Mouse (Mus musculus): ENCODE data around the gene Slc22a2. TPM values are rescaled to one million over a fixed set of nuclear protein-coding genes. Genes with fewer than 3 reads are reported as not detected.

Slc22a2 gene
- polyA plus RNA-seq, 1 experiment from 2014 or later: not detected

DNA sequence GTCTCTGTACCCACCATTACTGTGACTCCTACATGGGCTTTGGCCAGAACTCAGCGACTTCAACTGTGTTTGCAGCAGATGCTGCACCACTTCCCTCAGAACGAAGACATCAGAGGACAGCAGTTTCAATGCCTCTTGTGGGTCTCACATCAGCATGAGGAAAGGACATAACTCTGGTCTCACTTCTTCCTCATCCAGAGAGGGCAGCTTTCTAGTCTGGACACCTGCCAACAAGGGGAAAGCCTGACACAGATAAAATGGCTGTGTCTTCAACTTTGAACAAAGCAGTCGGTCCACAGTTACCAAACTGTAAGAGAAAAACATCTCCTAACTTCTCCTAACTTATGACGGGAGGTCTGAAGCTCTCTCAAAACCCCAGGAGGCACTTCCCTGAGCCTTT, 57.2 kb downstream of the Slc22a2 start:
- H3K27me3 ChIP-seq (ENCODE audit: control insufficient read depth, insufficient read depth, low read length): no peaks in the 10 kb centered on the region
- no peak overlapping the region for H3K4me3 ChIP-seq (ENCODE audit: low read depth, low read length)
- no peak overlapping the region for H3K9ac ChIP-seq (ENCODE audit: low read length)
- 77% methylated on average over 4 of the region's 4 CpGs for WGBS
- H3K36me3 ChIP-seq (ENCODE audit: control insufficient read depth, insufficient read depth, low read length): no peaks in the 10 kb centered on the region
- no peak overlapping the region for H3K27ac ChIP-seq (replicated peaks; ENCODE audit: low read depth, low read length)
- DNase-seq (ENCODE audit: low spot score) (no peak), ATAC-seq (ENCODE audit: insufficient number of reproducible peaks, low FRiP score, low TSS enrichment, low read depth) (no peak)
- H3K9me3 ChIP-seq (ENCODE audit: control insufficient read depth, low read length): no peaks in the 10 kb centered on the region
- no peak overlapping the region for H3K4me2 ChIP-seq (ENCODE audit: low read depth, severe bottlenecking)
- H3K4me1 ChIP-seq (ENCODE audit: control insufficient read depth, insufficient read depth, low read length): no peaks in the 10 kb centered on the region

GRCm38 (mm10) chr17:12645461-12645860, 61.5 kb downstream of the Slc22a2 start:
- H3K27ac ChIP-seq (replicated peaks; ENCODE audit: low read depth, low read length): no peak overlapping the region
- no peak overlapping the region for H3K4me3 ChIP-seq (ENCODE audit: low read depth, low read length)
- H3K9me3 ChIP-seq (ENCODE audit: control insufficient read depth, low read length): no peaks in the 10 kb centered on the region
- 96% methylated on average over 5 of the region's 5 CpGs for WGBS
- no peak for ATAC-seq (ENCODE audit: insufficient number of reproducible peaks, low FRiP score, low TSS enrichment, low read depth)
- no peak overlapping the region for H3K4me2 ChIP-seq (ENCODE audit: low read depth, severe bottlenecking)
- no peaks in the 10 kb centered on the region for H3K27me3 ChIP-seq (ENCODE audit: control insufficient read depth, insufficient read depth, low read length)
- no peaks in the 10 kb centered on the region for H3K4me1 ChIP-seq (ENCODE audit: control insufficient read depth, insufficient read depth, low read length)
- DNase-seq (ENCODE audit: low spot score): no peak
- no peaks in the 10 kb centered on the region for H3K36me3 ChIP-seq (ENCODE audit: control insufficient read depth, insufficient read depth, low read length)
- no peak overlapping the region for H3K9ac ChIP-seq (ENCODE audit: low read length)

- Histone ChIP-seq H3K9me3 (ENCODE audit: control insufficient read depth, low read length) (no peaks in the 10 kb centered on the region), H3K4me1 (ENCODE audit: control insufficient read depth, insufficient read depth, low read length) (no peaks in the 10 kb centered on the region), H3K4me2 (ENCODE audit: low read depth, severe bottlenecking) (no peak overlapping the region), H3K36me3 (ENCODE audit: control insufficient read depth, insufficient read depth, low read length) (no peaks in the 10 kb centered on the region), H3K4me3 (ENCODE audit: low read depth, low read length) (no peak overlapping the region), H3K27ac (replicated peaks; ENCODE audit: low read depth, low read length) (no peak overlapping the region), H3K27me3 (ENCODE audit: control insufficient read depth, insufficient read depth, low read length) (no peaks in the 10 kb centered on the region), H3K9ac (ENCODE audit: low read length) (no peak overlapping the region)
- ATAC-seq (ENCODE audit: insufficient number of reproducible peaks, low FRiP score, low TSS enrichment, low read depth) (no peak), DNase-seq (ENCODE audit: low spot score) (no peak)
- 92% methylated on average over 11 of the region's 11 CpGs for WGBS
These were observed 68.7 kb downstream of the Slc22a2 start for GRCm38 (mm10) chr17:12652604-12653003.

DNA sequence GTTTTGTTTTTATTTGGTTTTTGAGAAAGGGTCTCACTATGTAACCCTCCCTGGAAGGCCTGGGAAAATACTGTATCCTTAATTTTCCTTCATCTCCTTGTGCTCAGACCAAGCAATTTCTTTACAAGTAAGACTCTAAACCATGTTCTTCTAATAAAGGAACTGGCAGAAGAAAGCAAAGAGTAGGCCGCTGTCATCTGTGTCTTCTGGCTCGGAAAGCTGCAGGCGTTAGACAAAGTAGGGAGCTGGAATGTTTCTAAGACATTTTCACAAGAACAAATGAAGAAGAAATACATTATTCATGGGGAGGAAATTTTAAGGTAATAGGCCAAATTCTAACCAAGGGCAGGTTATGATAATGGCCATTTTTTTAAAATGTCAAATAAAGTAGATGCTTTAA, 70.1 kb downstream of the Slc22a2 start:
- Histone ChIP-seq H3K27ac (replicated peaks; ENCODE audit: low read depth, low read length) (no peak overlapping the region), H3K4me3 (ENCODE audit: low read depth, low read length) (no peak overlapping the region), H3K4me2 (ENCODE audit: low read depth, severe bottlenecking) (no peak overlapping the region), H3K9ac (ENCODE audit: low read length) (no peak overlapping the region), H3K4me1 (ENCODE audit: control insufficient read depth, insufficient read depth, low read length) (no peaks in the 10 kb centered on the region), H3K36me3 (ENCODE audit: control insufficient read depth, insufficient read depth, low read length) (no peaks in the 10 kb centered on the region), H3K27me3 (ENCODE audit: control insufficient read depth, insufficient read depth, low read length) (no peaks in the 10 kb centered on the region), H3K9me3 (ENCODE audit: control insufficient read depth, low read length) (no peaks in the 10 kb centered on the region)
- ATAC-seq (ENCODE audit: insufficient number of reproducible peaks, low FRiP score, low TSS enrichment, low read depth): no peak
- WGBS: 91% methylated on average over 3 of the region's 3 CpGs
- DNase-seq (ENCODE audit: low spot score): no peak

DNA sequence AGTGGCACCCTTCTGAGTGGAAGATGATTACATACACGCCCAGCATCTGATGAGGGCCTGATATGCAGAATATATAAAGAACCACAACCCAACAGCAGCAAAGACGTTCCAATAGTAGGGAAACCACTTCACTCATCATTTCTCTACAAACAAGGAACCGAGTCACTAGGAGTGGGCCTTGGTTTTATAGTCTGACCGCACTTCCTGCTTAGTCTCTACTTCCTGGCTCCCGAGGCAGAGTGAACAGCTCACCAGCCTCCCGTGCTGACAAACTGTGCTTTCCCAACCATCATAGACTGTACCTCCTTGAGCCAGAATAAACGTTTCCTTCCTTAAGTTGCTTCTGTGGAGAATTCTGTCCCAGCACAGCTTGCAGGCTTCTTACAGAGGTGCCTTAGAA, 71.9 kb downstream of the Slc22a2 start:
- 81% methylated on average over 7 of the region's 7 CpGs for WGBS
- no peak for ATAC-seq (ENCODE audit: insufficient number of reproducible peaks, low FRiP score, low TSS enrichment, low read depth)
- Histone ChIP-seq H3K9ac (ENCODE audit: low read length) (no peak overlapping the region), H3K9me3 (ENCODE audit: control insufficient read depth, low read length) (no peaks in the 10 kb centered on the region), H3K4me3 (ENCODE audit: low read depth, low read length) (no peak overlapping the region), H3K4me1 (ENCODE audit: control insufficient read depth, insufficient read depth, low read length) (no peaks in the 10 kb centered on the region), H3K36me3 (ENCODE audit: control insufficient read depth, insufficient read depth, low read length) (no peaks in the 10 kb centered on the region), H3K27ac (replicated peaks; ENCODE audit: low read depth, low read length) (no peak overlapping the region), H3K27me3 (ENCODE audit: control insufficient read depth, insufficient read depth, low read length) (no peaks in the 10 kb centered on the region), H3K4me2 (ENCODE audit: low read depth, severe bottlenecking) (no peak overlapping the region)
- no peak for DNase-seq (ENCODE audit: low spot score)

GRCm38 (mm10) chr17:12658784-12659183, 74.9 kb downstream of the Slc22a2 start:
- ATAC-seq (ENCODE audit: insufficient number of reproducible peaks, low FRiP score, low TSS enrichment, low read depth): no peak
- Histone ChIP-seq H3K4me2 (ENCODE audit: low read depth, severe bottlenecking) (no peak overlapping the region), H3K27me3 (ENCODE audit: control insufficient read depth, insufficient read depth, low read length) (no peaks in the 10 kb centered on the region), H3K9ac (ENCODE audit: low read length) (no peak overlapping the region), H3K4me1 (ENCODE audit: control insufficient read depth, insufficient read depth, low read length) (no peaks in the 10 kb centered on the region), H3K4me3 (ENCODE audit: low read depth, low read length) (no peak overlapping the region), H3K9me3 (ENCODE audit: control insufficient read depth, low read length) (no peaks in the 10 kb centered on the region), H3K27ac (replicated peaks; ENCODE audit: low read depth, low read length) (no peak overlapping the region), H3K36me3 (ENCODE audit: control insufficient read depth, insufficient read depth, low read length) (no peaks in the 10 kb centered on the region)
- 82% methylated on average over 7 of the region's 7 CpGs for WGBS
- no peak for DNase-seq (ENCODE audit: low spot score)

GRCm38 (mm10) chr17:12659233-12659632, 75.3 kb downstream of the Slc22a2 start:
- no peak overlapping the region for H3K27ac ChIP-seq (replicated peaks; ENCODE audit: low read depth, low read length)
- WGBS: 93% methylated on average over 10 of the region's 10 CpGs
- H3K4me2 ChIP-seq (ENCODE audit: low read depth, severe bottlenecking): no peak overlapping the region
- DNase-seq (ENCODE audit: low spot score) (no peak), ATAC-seq (ENCODE audit: insufficient number of reproducible peaks, low FRiP score, low TSS enrichment, low read depth) (no peak)
- H3K9me3 ChIP-seq (ENCODE audit: control insufficient read depth, low read length): no peaks in the 10 kb centered on the region
- no peaks in the 10 kb centered on the region for H3K27me3 ChIP-seq (ENCODE audit: control insufficient read depth, insufficient read depth, low read length)
- no peaks in the 10 kb centered on the region for H3K36me3 ChIP-seq (ENCODE audit: control insufficient read depth, insufficient read depth, low read length)
- H3K4me3 ChIP-seq (ENCODE audit: low read depth, low read length): no peak overlapping the region
- H3K9ac ChIP-seq (ENCODE audit: low read length): no peak overlapping the region
- no peaks in the 10 kb centered on the region for H3K4me1 ChIP-seq (ENCODE audit: control insufficient read depth, insufficient read depth, low read length)

DNA sequence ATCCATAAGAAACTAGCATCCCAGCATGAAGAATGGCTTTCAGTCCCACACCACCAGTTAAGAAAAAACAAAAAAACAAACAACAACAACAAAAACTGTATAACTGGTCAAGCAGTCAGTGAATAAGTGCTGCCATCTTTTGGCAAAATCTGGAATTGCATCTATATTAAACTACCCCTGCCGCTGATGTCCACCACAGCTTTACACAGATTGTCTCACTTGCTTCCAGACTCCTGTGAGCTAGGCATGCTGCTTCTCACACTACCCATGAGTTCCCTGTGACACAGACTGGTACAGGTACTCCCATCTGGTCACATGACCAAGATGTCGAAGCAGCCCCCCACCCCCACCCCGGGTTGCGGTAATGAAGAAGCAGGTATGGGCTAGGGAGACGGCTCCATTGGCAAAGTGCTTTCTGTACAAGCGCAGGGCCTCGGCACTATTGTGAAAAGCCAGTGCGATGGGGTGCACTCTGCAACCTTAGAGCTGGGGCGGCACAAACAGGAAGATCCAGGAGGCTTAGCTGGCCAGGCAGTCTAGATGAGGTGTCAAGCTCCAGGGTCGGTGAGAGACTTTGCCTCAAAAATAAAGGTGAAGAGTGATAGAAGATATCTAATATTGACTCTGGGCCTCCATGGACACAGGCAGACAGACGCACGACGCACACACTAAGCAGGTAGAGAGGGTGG, 76.8 kb downstream of the Slc22a2 start:
- no peak overlapping the region for H3K27ac ChIP-seq (replicated peaks; ENCODE audit: low read depth, low read length)
- no peaks in the 10 kb centered on the region for H3K27me3 ChIP-seq (ENCODE audit: control insufficient read depth, insufficient read depth, low read length)
- H3K36me3 ChIP-seq (ENCODE audit: control insufficient read depth, insufficient read depth, low read length): no peaks in the 10 kb centered on the region
- DNase-seq (ENCODE audit: low spot score): peak; percentile 40
- 0 out of 2 replicates have a peak, but pooled peaks have one; percentile 26 for ATAC-seq (ENCODE audit: insufficient number of reproducible peaks, low FRiP score, low TSS enrichment, low read depth)
- H3K4me1 ChIP-seq (ENCODE audit: control insufficient read depth, insufficient read depth, low read length): no peaks in the 10 kb centered on the region
- H3K4me2 ChIP-seq (ENCODE audit: low read depth, severe bottlenecking): no peak overlapping the region
- H3K9me3 ChIP-seq (ENCODE audit: control insufficient read depth, low read length): no peaks in the 10 kb centered on the region
- H3K9ac ChIP-seq (ENCODE audit: low read length): no peak overlapping the region
- 70% methylated on average over 13 of the region's 13 CpGs for WGBS
- no peak overlapping the region for H3K4me3 ChIP-seq (ENCODE audit: low read depth, low read length)

DNA sequence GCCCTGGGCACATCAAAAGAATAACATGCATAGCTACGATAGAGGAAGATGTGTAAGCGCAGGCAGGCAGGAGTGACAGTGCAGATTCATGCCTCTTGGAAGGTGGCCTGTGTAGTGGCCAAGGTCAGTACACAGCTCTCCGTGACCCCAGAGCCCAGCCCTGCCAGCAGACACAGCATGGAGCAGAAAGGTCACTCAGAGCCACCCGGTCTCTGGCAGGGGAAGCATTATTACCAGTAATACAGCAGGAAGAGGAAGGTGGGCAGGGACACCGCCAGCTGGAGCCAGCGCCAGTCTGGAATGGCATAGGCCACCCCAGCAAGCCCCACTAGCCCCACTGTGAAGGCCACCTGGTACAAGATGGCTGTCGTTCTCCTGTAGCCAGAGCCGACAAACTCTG, 80.2 kb downstream of the Slc22a2 start:
- no peaks in the 10 kb centered on the region for H3K4me1 ChIP-seq (ENCODE audit: control insufficient read depth, insufficient read depth, low read length)
- DNase-seq (ENCODE audit: low spot score) (no peak), ATAC-seq (ENCODE audit: insufficient number of reproducible peaks, low FRiP score, low TSS enrichment, low read depth) (no peak)
- H3K4me3 ChIP-seq (ENCODE audit: low read depth, low read length): no peak overlapping the region
- H3K36me3 ChIP-seq (ENCODE audit: control insufficient read depth, insufficient read depth, low read length): no peaks in the 10 kb centered on the region
- no peak overlapping the region for H3K4me2 ChIP-seq (ENCODE audit: low read depth, severe bottlenecking)
- no peaks in the 10 kb centered on the region for H3K9me3 ChIP-seq (ENCODE audit: control insufficient read depth, low read length)
- no peaks in the 10 kb centered on the region for H3K27me3 ChIP-seq (ENCODE audit: control insufficient read depth, insufficient read depth, low read length)
- 73% methylated on average over 8 of the region's 8 CpGs for WGBS
- H3K27ac ChIP-seq (replicated peaks; ENCODE audit: low read depth, low read length): no peak overlapping the region
- H3K9ac ChIP-seq (ENCODE audit: low read length): no peak overlapping the region
